ENCODE assay signal across 13 mouse cellular contexts in the genomic region with DNA sequence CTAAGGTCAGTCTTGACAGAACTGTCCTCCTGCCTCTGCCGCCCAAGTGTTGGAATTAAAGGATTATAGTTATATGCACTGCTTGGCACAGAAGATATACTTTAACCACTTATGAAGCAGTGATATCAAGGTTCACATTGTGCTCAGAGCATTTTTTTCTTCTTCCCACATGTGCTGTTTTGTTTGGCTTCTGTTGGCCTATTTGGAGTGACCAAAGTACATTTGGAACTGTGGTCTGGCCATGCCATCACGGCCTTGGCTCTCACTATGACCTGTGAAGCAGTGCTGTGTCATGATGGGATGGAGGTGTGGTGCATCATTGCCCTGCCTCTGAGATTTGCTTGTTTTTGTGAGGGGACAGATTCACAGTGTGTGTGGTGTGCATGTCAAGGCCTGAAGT. TPM values are rescaled to one million over a fixed set of nuclear protein-coding genes. Genes with fewer than 3 reads are reported as not detected.
DNase-seq lines count a peak whose midpoint lies in the region; ATAC-seq and TF ChIP-seq lines count a peak whose summit lies in the region.
"Had no signal": no experiment of that assay in that cellular context is flagged by ENCODE, and none has a peak within 500 bp of the region (broad histone marks: within the 10 kb centered on the region; RNA-seq: fewer than 3 reads in every experiment).

No protein-coding gene starts in this region.

- H3K27ac ChIP-seq in heart, embryonic 14.5 days (replicated peaks in 1 of 2; ENCODE audit: control insufficient read depth in 1 of 2, insufficient read depth in 1 of 2, low read depth in 2 of 2, low read length in 2 of 2), result peak overlapping the region; percentile 24 to 67; a peak in 3 of 4 replicates
- H3K27ac ChIP-seq in lung, postnatal 0 days (ENCODE audit: low read length), result no peak overlapping the region
- H3K27ac ChIP-seq: layer of hippocampus, adult 2 months had no signal

- no peak for TF ChIP-seq CTCF in lung, postnatal 0 days (IDR thresholded peaks at IDR 0.05)

- DNase-seq in heart, postnatal 25 days (ENCODE audit: low spot score), result no peak
- no peak for DNase-seq in lung, postnatal 0 days (ENCODE audit: low spot score)
- no peak for DNase-seq in lung, postnatal 10 days
- DNase-seq in kidney, adult 9 months, result peak; percentile 87
- DNase-seq in c-Kit-positive CD71-positive TER-119-positive erythroid progenitor cells, embryonic 14.5 days (ENCODE audit: low spot score), result no peak
- DNase-seq: adrenal gland, postnatal 10 days; lung, adult 2 months; thymus, adult 18-20 months had no signal

- peaks cover 9 to 13% of the 10 kb centered on the region in 2 experiments for H3K4me1 ChIP-seq in heart, embryonic 14.5 days (ENCODE audit: control insufficient read depth in 2 of 2, insufficient read depth in 2 of 2, low read length in 2 of 2)
- no peaks in the 10 kb centered on the region for H3K4me1 ChIP-seq in lung, postnatal 0 days (ENCODE audit: insufficient read depth, low read depth, low read length)

- H3K9me3 ChIP-seq in heart, embryonic 14.5 days (ENCODE audit: control insufficient read depth, low read length), result no peaks in the 10 kb centered on the region
- no peaks in the 10 kb centered on the region for H3K9me3 ChIP-seq in lung, postnatal 0 days (ENCODE audit: low read length)

- no peak overlapping the region for H3K9ac ChIP-seq in heart, embryonic 14.5 days (ENCODE audit: low read length)
- H3K9ac ChIP-seq in lung, postnatal 0 days (replicated peaks; ENCODE audit: low read depth), result no peak overlapping the region

- no peak for ATAC-seq in heart, embryonic 14.5 days (ENCODE audit: insufficient number of reproducible peaks, insufficient read depth, low FRiP score, low read depth)
- peak; percentile 25; the same call in 1 of the 2 replicates for ATAC-seq in lung, postnatal 0 days
- 0 out of 2 replicates have a peak, but pooled peaks have one; percentile 23 for ATAC-seq in neutrophil, adult 5-6 weeks (ENCODE audit: extremely low read depth, insufficient number of reproducible peaks, low FRiP score, poor library complexity, severe bottlenecking)
- no peak for ATAC-seq in cerebellum, adult (ENCODE audit: insufficient number of reproducible peaks, low FRiP score, low TSS enrichment)

- no peak for TF ChIP-seq EP300 in lung, postnatal 0 days (IDR thresholded peaks at IDR 0.05)

- 79% methylated on average over 2 of the region's 2 CpGs for WGBS in heart, embryonic 14.5 days
- WGBS in lung, postnatal 0 days, result 72% methylated on average over 2 of the region's 2 CpGs

- no peak overlapping the region for H3K4me2 ChIP-seq in heart, embryonic 14.5 days (ENCODE audit: low read length)
- H3K4me2 ChIP-seq in lung, postnatal 0 days (replicated peaks; ENCODE audit: low read depth, low read length), result no peak overlapping the region

- H3K4me3 ChIP-seq in heart, embryonic 14.5 days (ENCODE audit: control insufficient read depth in 1 of 2, insufficient read depth in 1 of 2, low read depth in 1 of 2, low read length in 2 of 2), result no peak overlapping the region
- no peak overlapping the region for H3K4me3 ChIP-seq in lung, postnatal 0 days (ENCODE audit: low read depth, low read length)
- H3K4me3 ChIP-seq: layer of hippocampus, adult 2 months had no signal

- no peaks in the 10 kb centered on the region for H3K27me3 ChIP-seq in heart, embryonic 14.5 days (ENCODE audit: control insufficient read depth, insufficient read depth, low read length)
- no peaks in the 10 kb centered on the region for H3K27me3 ChIP-seq in lung, postnatal 0 days (replicated peaks; ENCODE audit: insufficient read depth, low read length)

- peaks cover 41% of the 10 kb centered on the region for H3K36me3 ChIP-seq in heart, embryonic 14.5 days (ENCODE audit: control insufficient read depth, insufficient read depth, low read length)
- no peaks in the 10 kb centered on the region; the same call in 1 of the 2 replicates for H3K36me3 ChIP-seq in lung, postnatal 0 days (ENCODE audit: insufficient read depth, low read length)

- intact Hi-C loops in heart, postnatal 25 days (cut with DNase I), result no loop called here

RNA-seq across cellular contexts. Expression of a gene that starts 30.6 kb away (rescaled TPM):
- polyA plus RNA-seq in heart, embryonic 14.5 days (2014; fragmentation: Nextera tagmentation; extraction: Ambion mirVana), result 114 and 117 TPM in 2 replicates
- total RNA-seq in heart, postnatal 25 days (2021), result 1 to 10 TPM; 2.5 TPM
- polyA plus RNA-seq in lung, postnatal 0 days (2015; fragmentation: Nextera tagmentation; extraction: Ambion mirVana), result 12.4 and 17.6 TPM in 2 replicates
- 0.35 and 1.1 TPM in 2 replicates for total RNA-seq in neutrophil, adult 5-6 weeks (2017)
- total RNA-seq: common myeloid progenitor, adult 5-6 weeks had no signal

Comparison
In these comparisons a context has a peak if more than half of its experiments do, and no peak if none do; other contexts are left out.
1. ATAC-seq: peak in lung, postnatal 0 days (single experiment) and neutrophil, adult 5-6 weeks (single experiment); none in heart, embryonic 14.5 days (single experiment) and cerebellum, adult (single experiment).